Mouse (Mus musculus): Measurements from ENCODE around the gene Gm13691.
"Not testable (repeated sequence)": the region's sequence is repeated elsewhere in the genome, so short reads cannot be mapped to it uniquely, and the experiment has no call there.

The Gm13691 gene

GRCm38 (mm10) chr2:84032505-84032904 lies 42.2 kb downstream of the Gm13691 start:
- DNase-seq (ENCODE audit: low read depth, low spot score), result no peak

- DNase-seq (ENCODE audit: low read depth, low spot score), result no peak
Measured at GRCm38 (mm10) chr2:84035997-84036396, 45.6 kb downstream of the Gm13691 start.

GRCm38 (mm10) chr2:84037304-84037703 lies 47.0 kb downstream of the Gm13691 start:
- no peak for DNase-seq (ENCODE audit: low read depth, low spot score)

- not testable (repeated sequence) for DNase-seq (ENCODE audit: low read depth, low spot score)
Measured at GRCm38 (mm10) chr2:84037943-84038342, 47.6 kb downstream of the Gm13691 start.

- DNase-seq (ENCODE audit: low read depth, low spot score), result no peak
Measured at GRCm38 (mm10) chr2:84039277-84039676, 48.9 kb downstream of the Gm13691 start.
